Mouse (Mus musculus) midbrain, embryonic 11.5 days (tissue): ENCODE data around the gene Abo. TPM values are rescaled to one million over a fixed set of nuclear protein-coding genes. Genes with fewer than 3 reads are reported as not detected.

Experiments
- ATAC-seq: fragments of 200-750 bp; cut with Nextera tagmentation; 2 replicates; pipeline ENCODE4 v1.8.0; 2017; ENCODE audit warnings: moderate TSS enrichment, moderate library complexity; ENCODE audit not compliant: low FRiP score
- DNase-seq: peaks from one replicate; pipeline ENCODE4 v3.0.0; 2015; ENCODE audit warnings: low spot score; ENCODE audit errors: missing footprints
- H3K27ac ChIP-seq: fragments of 300-500 bp; sonication (generic); 2 replicates; pipeline ENCODE4 v1.5.1; 2014; ENCODE audit warnings: low read depth, low read length
- H3K27me3 ChIP-seq: fragments of 300-500 bp; sonication (generic); 2 replicates; pipeline ENCODE4 v1.6.1; 2014; ENCODE audit warnings: mild to moderate bottlenecking, low read length, moderate library complexity, mixed read lengths; ENCODE audit not compliant: control insufficient read depth, insufficient read depth
- H3K36me3 ChIP-seq: fragments of 300-500 bp; sonication (generic); 2 replicates; pipeline ENCODE4 v1.6.1; 2014; ENCODE audit warnings: mild to moderate bottlenecking, low read length, moderate library complexity, mixed read lengths; ENCODE audit not compliant: control insufficient read depth, insufficient read depth
- H3K4me1 ChIP-seq: fragments of 300-500 bp; sonication (generic); 2 replicates; pipeline ENCODE4 v1.6.1; 2014; ENCODE audit warnings: low read length; ENCODE audit not compliant: control insufficient read depth, insufficient read depth
- H3K4me2 ChIP-seq: fragments of 300-500 bp; sonication (generic); 2 replicates; pipeline ENCODE4 v1.6.1; 2014; ENCODE audit warnings: mild to moderate bottlenecking, moderate library complexity
- H3K4me3 ChIP-seq: fragments of 300-500 bp; sonication (generic); 2 replicates; pipeline ENCODE4 v1.5.1; 2014; ENCODE audit warnings: low read depth, low read length
- H3K9ac ChIP-seq: fragments of 300-500 bp; sonication (generic); 2 replicates; pipeline ENCODE4 v1.6.1; 2014; ENCODE audit warnings: low read length
- H3K9me3 ChIP-seq: fragments of 300-500 bp; sonication (generic); 2 replicates; pipeline ENCODE4 v1.6.1; 2016; ENCODE audit warnings: low read length; ENCODE audit not compliant: control insufficient read depth
- WGBS: fragments of 180-500 bp; shearing (Covaris S2); extraction: QIAGEN DNeasy Blood & Tissue Kit; methylation state at CpG from one replicate; pipeline ENCODE4 v1.1.7; 2014; 5-methylcytosine and 5-hydroxymethylcytosine counted together
- polyA plus RNA-seq: library from polyadenylated mRNA; unstranded; fragments of >200 nt; fragmentation: Nextera tagmentation; extraction: Ambion mirVana; gene quantifications from 2 replicates; pipeline ENCODE4 v1.2.1, GENCODE M21; 2014

Abo gene
- polyA plus RNA-seq, 1 experiment from 2014 or later, result not detected

DNA sequence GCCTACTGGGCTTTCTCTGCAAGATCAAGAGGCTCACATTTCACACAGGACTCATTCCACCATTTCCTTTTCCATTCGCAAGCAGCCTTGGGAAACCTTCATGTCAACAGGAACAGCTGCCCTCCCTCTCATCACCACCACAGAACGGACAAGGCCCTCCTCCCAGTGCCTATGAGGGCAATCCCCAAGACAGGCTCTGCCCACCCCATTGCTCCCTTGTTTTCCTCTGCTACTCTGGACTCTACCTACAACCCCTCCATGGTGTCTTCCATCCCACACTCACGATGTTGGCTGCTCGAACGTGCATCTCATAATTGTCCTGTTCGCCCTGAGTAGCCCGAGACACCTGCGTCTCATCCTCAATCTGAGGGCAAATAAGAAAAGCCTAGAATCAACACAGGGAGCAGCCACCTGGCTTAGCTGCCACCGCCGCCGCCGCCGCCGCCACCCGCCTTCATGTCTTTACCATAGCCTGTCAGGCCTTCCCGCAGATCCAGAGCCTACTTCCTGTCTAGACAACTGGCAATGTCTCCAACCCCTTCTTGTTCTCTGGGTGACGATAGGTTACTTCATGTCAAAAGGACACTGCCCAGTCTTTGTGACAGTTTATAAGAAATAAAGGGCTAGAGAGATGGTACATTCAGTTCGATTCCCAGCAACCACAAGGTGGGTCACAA lies 44.1 kb upstream of the Abo start:
- Histone ChIP-seq H3K9me3 (no peaks in the 10 kb centered on the region), H3K4me1 (peaks cover 20% of the 10 kb centered on the region), H3K4me2 (peak overlapping the region; percentile 49), H3K36me3 (peaks cover 29% of the 10 kb centered on the region), H3K9ac (peak overlapping the region; percentile 44), H3K27me3 (no peaks in the 10 kb centered on the region), H3K27ac (no peak overlapping the region), H3K4me3 (peak overlapping the region; percentile 76; the same call in 1 of the 2 replicates)
- DNase-seq, result peak; percentile 41
- ATAC-seq, result no peak
- 90% methylated on average over 18 of the region's 18 CpGs for WGBS

DNA sequence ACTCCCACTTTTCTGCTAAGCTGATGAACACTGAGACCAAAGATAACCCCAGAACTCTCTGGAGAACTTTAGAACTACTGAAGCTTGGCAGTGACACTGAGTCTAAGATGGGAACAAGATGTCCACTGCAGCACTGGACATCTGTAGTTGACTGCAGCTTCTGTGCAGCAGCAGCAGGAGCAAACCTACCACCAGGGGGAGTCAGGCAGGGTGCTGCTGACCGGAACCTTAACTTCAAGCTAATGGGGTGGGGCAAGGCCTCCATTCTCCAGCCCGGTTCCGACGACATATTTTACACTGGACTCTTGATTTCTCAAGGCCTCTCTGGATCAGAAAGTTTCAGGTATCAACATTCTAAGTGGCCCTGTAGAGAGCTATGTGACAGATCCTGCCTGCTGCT lies 42.3 kb upstream of the Abo start:
- Histone ChIP-seq H3K9me3 (no peaks in the 10 kb centered on the region), H3K36me3 (peaks cover 14% of the 10 kb centered on the region), H3K4me1 (peaks cover 26% of the 10 kb centered on the region), H3K27ac (no peak overlapping the region), H3K4me2 (no peak overlapping the region), H3K27me3 (no peaks in the 10 kb centered on the region), H3K9ac (no peak overlapping the region), H3K4me3 (no peak overlapping the region)
- DNase-seq (peak; percentile 91), ATAC-seq (no peak)
- 74% methylated on average over 4 of the region's 4 CpGs for WGBS

DNA sequence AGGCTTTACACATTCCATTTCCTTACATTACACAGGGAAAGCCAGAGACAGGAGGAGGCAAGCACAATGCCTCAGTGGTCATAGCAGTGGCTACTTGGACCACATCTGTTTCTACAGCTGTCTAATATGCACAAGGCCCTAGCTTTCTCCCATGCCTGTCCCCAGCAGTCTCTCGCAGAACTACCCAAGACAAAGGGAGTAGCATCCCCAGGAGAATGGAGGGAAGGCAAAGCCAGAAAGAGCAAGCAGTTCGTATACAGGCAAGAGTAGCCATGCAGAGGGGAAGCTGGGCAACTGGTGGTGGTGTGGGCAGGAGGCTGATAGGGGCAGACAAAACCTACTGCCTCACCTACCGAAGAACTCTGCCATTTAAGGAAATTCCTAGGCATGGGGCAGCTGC lies 41.7 kb upstream of the Abo start:
- Histone ChIP-seq H3K9ac (no peak overlapping the region), H3K4me1 (peaks cover 26% of the 10 kb centered on the region), H3K4me3 (no peak overlapping the region), H3K27me3 (no peaks in the 10 kb centered on the region), H3K9me3 (no peaks in the 10 kb centered on the region), H3K27ac (no peak overlapping the region), H3K36me3 (peaks cover 11% of the 10 kb centered on the region; the same call in 1 of the 2 replicates), H3K4me2 (no peak overlapping the region)
- ATAC-seq, result no peak
- 88% methylated on average over 3 of the region's 3 CpGs for WGBS
- peak; percentile 78 for DNase-seq

DNA sequence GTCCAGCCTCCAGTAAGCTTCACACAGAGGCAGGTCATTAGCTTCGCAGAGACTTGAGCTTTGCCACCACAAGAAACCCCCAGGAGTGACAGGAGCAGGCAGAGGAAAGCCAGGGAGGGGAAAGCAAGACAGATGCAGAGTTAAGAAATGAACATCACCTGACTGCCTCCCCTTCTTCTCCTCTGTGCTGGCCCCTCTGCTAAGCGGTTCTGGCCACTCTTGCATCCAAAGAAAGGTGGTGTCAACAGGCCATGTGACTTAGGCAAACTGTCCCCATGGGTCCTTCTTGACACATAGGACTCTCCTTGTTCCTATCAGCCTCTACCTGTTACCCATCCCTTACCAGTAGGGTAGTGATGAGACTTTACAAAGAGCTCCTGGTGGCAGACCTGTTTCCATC lies 41.2 kb upstream of the Abo start:
- ATAC-seq, result no peak
- H3K9ac ChIP-seq, result no peak overlapping the region

DNA sequence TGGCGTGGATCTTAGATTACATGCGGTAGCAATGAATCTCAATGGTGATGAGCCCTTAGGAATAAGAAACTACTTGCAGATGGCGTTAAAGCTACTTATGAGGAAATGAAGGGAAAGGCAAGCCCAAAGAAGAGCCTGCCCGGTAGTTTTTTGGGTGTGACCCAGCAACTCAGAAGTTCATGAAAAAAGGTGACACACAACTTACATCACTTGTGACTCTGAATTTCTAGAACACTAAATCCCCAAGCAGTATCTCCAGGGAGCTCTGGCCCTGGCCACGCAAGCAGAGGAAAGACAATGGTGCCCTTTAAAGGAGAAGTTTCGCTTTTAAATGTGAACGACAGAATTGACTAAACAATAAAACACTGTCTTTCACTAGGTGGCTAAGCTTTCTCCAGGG lies 38.5 kb upstream of the Abo start:
- H3K4me2 ChIP-seq, result peak overlapping the region; percentile 81
- no peak for DNase-seq
- no peaks in the 10 kb centered on the region for H3K27me3 ChIP-seq
- H3K4me1 ChIP-seq, result peaks cover 18% of the 10 kb centered on the region
- peak overlapping the region; percentile 77 for H3K9ac ChIP-seq
- ATAC-seq, result no peak
- no peaks in the 10 kb centered on the region for H3K9me3 ChIP-seq
- peaks cover 21% of the 10 kb centered on the region for H3K36me3 ChIP-seq
- H3K4me3 ChIP-seq, result peak overlapping the region; percentile 74
- 16% methylated on average over 7 of the region's 7 CpGs for WGBS
- peak overlapping the region; percentile 79 for H3K27ac ChIP-seq

More for the DNA sequence above, 41.2 kb upstream of the Abo start:
- H3K4me1 ChIP-seq, result peaks cover 26% of the 10 kb centered on the region
- no peak overlapping the region for H3K27ac ChIP-seq
- no peak overlapping the region for H3K4me3 ChIP-seq
- H3K36me3 ChIP-seq, result peaks cover 11% of the 10 kb centered on the region; the same call in 1 of the 2 replicates
- H3K4me2 ChIP-seq, result no peak overlapping the region
- WGBS, result 94% methylated on average over 2 of the region's 2 CpGs
- no peaks in the 10 kb centered on the region for H3K27me3 ChIP-seq
- no peaks in the 10 kb centered on the region for H3K9me3 ChIP-seq
- DNase-seq, result peak; percentile 64

DNA sequence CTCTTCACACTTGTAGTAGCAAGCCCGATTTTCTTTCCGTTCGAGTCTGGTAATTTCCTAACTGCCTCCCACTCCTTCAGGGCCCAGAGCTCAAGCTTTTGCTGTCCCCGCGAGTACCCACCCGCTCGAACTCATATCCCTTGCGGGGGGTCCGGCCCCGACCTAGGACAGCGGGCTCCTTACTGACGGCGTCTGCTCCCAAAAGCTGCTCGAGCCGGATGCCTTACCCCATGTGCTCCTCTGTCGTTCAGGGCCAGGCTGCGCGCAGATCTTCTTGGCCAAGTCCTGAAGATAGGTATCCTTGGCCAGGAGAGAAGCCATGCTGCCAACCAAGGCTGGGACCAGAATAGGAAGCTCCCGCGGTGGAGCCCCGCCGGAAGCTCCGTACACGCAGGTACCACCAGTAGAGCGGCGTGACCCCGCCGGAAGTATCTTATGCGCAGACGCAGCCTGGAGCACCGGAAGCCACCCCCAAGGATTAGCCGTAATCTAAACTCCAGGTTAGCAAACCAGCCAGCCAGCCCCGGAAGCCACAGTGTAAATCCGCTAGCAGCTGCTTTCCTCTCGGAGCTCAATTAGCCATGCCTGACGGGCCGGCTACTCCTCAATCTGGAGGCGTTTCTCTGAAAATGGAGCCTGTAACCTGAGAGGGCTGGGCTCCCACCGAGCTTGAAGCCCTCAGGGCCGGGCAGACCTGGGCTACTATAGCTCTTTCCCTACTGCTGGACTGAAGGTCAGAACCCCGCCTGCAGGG lies 37.9 kb upstream of the Abo start, which contains the start of gene Surf6:
Gene Surf6 (minus strand): TSS at position 413 of the 754 bp plus-strand sequence.
- peak; percentile 98 for DNase-seq
- Histone ChIP-seq H3K4me2 (peak within 1 kb of the TSS; percentile 81), H3K36me3 (peaks cover 21% of the 10 kb centered on the region), H3K9me3 (no peaks in the 10 kb centered on the region), H3K4me1 (peaks cover 18% of the 10 kb centered on the region), H3K27ac (peak within 1 kb of the TSS; percentile 79), H3K27me3 (no peaks in the 10 kb centered on the region), H3K4me3 (peak within 1 kb of the TSS; percentile 74), H3K9ac (peak within 1 kb of the TSS; percentile 77)
- WGBS, result under 1% methylated on average over 41 of the region's 41 CpGs
- ATAC-seq, result peak; percentile 96

DNA sequence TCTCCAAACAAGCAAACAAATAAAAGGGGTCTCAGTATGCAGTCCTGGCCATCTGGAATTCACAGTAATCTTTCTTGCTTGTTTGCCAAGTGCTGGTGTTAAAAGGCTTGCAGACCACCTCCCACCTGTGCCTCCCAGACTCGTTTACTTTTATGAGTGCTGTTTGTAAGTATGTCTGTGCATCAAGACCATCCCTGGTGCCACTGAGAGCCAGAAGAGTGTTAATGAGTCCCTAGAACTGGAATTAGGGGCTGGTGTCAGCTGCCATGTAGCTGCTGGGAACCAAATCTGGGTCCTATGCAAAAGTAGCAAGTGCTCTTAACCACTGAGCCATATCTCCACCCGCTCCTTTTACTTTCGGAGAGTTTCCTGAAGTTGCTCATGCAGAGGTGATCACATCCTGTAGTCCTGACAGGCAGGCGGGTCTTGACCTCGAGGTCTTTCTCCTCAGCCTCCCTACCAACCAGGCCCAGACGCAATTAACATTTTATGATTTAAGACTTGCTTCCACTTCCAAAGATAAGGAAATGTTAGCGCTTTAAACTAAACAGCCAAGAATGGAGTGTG lies 37.1 kb upstream of the Abo start:
- 14% methylated on average over 7 of the region's 7 CpGs for WGBS
- Histone ChIP-seq H3K4me2 (peak overlapping the region; percentile 81), H3K36me3 (peaks cover 22% of the 10 kb centered on the region), H3K9ac (peak overlapping the region; percentile 77), H3K27ac (no peak overlapping the region), H3K9me3 (no peaks in the 10 kb centered on the region), H3K4me1 (peaks cover 18% of the 10 kb centered on the region), H3K4me3 (peak overlapping the region; percentile 74), H3K27me3 (no peaks in the 10 kb centered on the region)
- ATAC-seq, result no peak
- DNase-seq, result peak; percentile 69

DNA sequence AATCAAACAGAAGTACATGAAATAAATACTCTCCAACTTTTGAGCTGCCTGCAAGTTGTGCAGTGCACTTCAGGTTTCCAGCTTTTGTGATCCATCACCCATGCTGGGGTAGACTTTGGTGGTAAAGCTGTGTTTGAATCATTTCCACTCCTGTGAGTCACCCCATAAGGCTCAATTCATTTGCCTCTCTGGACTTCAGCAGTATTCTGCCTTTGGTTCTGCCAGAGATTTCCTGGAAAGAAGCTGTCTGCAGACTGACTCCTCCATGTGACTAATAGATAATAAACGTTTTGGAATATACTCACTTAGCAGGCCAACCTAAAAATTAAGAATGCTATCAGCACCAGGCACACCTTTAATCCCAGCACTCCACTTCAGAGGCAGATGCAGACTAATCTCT lies 36.0 kb upstream of the Abo start:
- peaks cover 17% of the 10 kb centered on the region for H3K36me3 ChIP-seq
- H3K9ac ChIP-seq, result no peak overlapping the region
- DNase-seq (no peak), ATAC-seq (no peak)
- no peak overlapping the region for H3K27ac ChIP-seq
- peaks cover 18% of the 10 kb centered on the region for H3K4me1 ChIP-seq
- no peak overlapping the region for H3K4me2 ChIP-seq
- no peaks in the 10 kb centered on the region for H3K9me3 ChIP-seq
- WGBS, result 71% methylated on average over 1 of the region's 1 CpGs
- H3K27me3 ChIP-seq, result no peaks in the 10 kb centered on the region
- no peak overlapping the region for H3K4me3 ChIP-seq

DNA sequence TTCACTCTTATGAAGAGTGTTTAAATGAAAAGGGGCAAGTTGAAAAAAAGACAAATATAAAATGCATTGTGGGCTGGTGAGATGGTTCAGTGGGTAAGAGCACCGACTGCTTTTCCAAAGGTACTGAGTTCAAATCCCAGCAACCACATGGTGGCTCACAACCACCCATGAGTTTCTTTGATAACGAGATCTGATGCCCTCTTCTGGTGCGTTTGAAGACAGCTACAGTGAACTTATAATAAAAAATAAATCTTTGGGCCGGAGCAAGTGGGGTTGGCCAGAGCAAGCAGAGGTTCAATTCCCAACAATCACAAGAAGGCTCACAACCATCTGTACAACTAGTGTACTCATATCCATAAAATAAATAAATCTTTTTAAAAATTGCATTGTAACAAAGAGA lies 31.1 kb upstream of the Abo start:
- Histone ChIP-seq H3K9ac (no peak overlapping the region), H3K4me2 (no peak overlapping the region), H3K27ac (no peak overlapping the region), H3K9me3 (no peaks in the 10 kb centered on the region), H3K27me3 (no peaks in the 10 kb centered on the region), H3K4me3 (no peak overlapping the region), H3K36me3 (peaks cover 36% of the 10 kb centered on the region), H3K4me1 (no peaks in the 10 kb centered on the region)
- WGBS, result 90% methylated on average over 4 of the region's 4 CpGs
- no peak for ATAC-seq
- no peak for DNase-seq
